Mouse (Mus musculus) MEL (cell line): ENCODE data around the gene Rps26. TPM values are rescaled to one million over a fixed set of nuclear protein-coding genes. Genes with fewer than 3 reads are reported as not detected.

ENCODE experiments used
- DNase-seq: peaks from one replicate; pipeline ENCODE4 v3.0.0; 2011; ENCODE audit warnings: low read depth, low spot score
- H3K27ac ChIP-seq: 2 replicates; pipeline ENCODE4 v1.5.1; 2012; ENCODE audit warnings: low read depth, mild to moderate bottlenecking, control low read depth, low read length, moderate library complexity; ENCODE audit not compliant: control insufficient read depth
- H3K27me3 ChIP-seq, 2 experiments: fragments of 150-350 bp in 1 of 2; sonication (generic) in 1 of 2; 2 replicates each; pipeline ENCODE4 v1.6.1; 2012; ENCODE audit warnings: low read length in 2 of 2, mild to moderate bottlenecking in 2 of 2, improper control_type of control experiment in 1 of 2, moderate library complexity in 1 of 2; ENCODE audit not compliant: insufficient read depth in 2 of 2, control insufficient read depth in 1 of 2
- H3K36me3 ChIP-seq, 2 experiments: 2 replicates each; pipeline ENCODE4 v1.6.1; 2012 to 2014; ENCODE audit warnings: low read length in 2 of 2, improper control_type of control experiment in 1 of 2, inconsistent platforms in 1 of 2, mild to moderate bottlenecking in 1 of 2; ENCODE audit not compliant: insufficient read depth in 2 of 2, control insufficient read depth in 1 of 2
- H3K4me1 ChIP-seq, 2 experiments: fragments of 150-350 bp in 1 of 2; sonication (generic) in 1 of 2; 2 replicates each; pipeline ENCODE4 v1.6.1; 2012; ENCODE audit warnings: low read length in 2 of 2, improper control_type of control experiment in 1 of 2, mild to moderate bottlenecking in 1 of 2; ENCODE audit not compliant: insufficient read depth in 2 of 2, control insufficient read depth in 1 of 2
- H3K4me3 ChIP-seq, 2 experiments: fragments of 150-350 bp in 1 of 2; sonication (generic) in 1 of 2; 2 replicates each; pipeline ENCODE4 v1.5.1; 2012; ENCODE audit warnings: low read depth in 2 of 2, low read length in 2 of 2, mild to moderate bottlenecking in 2 of 2, moderate library complexity in 2 of 2, control low read depth in 1 of 2, improper control_type of control experiment in 1 of 2; ENCODE audit not compliant: control insufficient read depth in 1 of 2, insufficient read depth in 1 of 2
- H3K79me2 ChIP-seq: 2 replicates; pipeline ENCODE4 v1.6.1; 2012; ENCODE audit warnings: mild to moderate bottlenecking, low read length, moderate library complexity; ENCODE audit not compliant: control insufficient read depth, poor library complexity, insufficient read depth
- H3K9ac ChIP-seq: 2 replicates; pipeline ENCODE4 v1.6.1; 2012; ENCODE audit warnings: low read depth, mild to moderate bottlenecking, control low read depth, low read length, moderate library complexity; ENCODE audit not compliant: control insufficient read depth, poor library complexity, severe bottlenecking
- H3K9me3 ChIP-seq: fragments of 150-350 bp; sonication (generic); replicated peaks from 2 replicates; pipeline ENCODE4 v1.6.1; 2012; ENCODE audit warnings: mild to moderate bottlenecking, low read length, improper control_type of control experiment, moderate library complexity; ENCODE audit not compliant: insufficient read depth
- BHLHE40 ChIP-seq: IDR thresholded peaks from 2 replicates; pipeline ENCODE4 v1.6.1; 2012; ENCODE audit warnings: low read depth, mild to moderate bottlenecking, inconsistent platforms, low read length, improper control_type of control experiment, borderline replicate concordance
- HCFC1 ChIP-seq: IDR thresholded peaks from 2 replicates; pipeline ENCODE4 v1.6.1; 2012; ENCODE audit warnings: low read depth, mild to moderate bottlenecking, inconsistent platforms, low read length, improper control_type of control experiment, moderate library complexity
- NRF1 ChIP-seq: IDR thresholded peaks from 2 replicates; pipeline ENCODE4 v1.6.1; 2014; ENCODE audit warnings: low read depth, mild to moderate bottlenecking, inconsistent platforms, low read length, improper control_type of control experiment, moderate library complexity; ENCODE audit not compliant: poor library complexity, insufficient read depth, severe bottlenecking
- POLR2A ChIP-seq, 2 experiments: IDR thresholded peaks; 2 replicates each; pipeline ENCODE4 v1.6.1; 2011 to 2012; ENCODE audit warnings: low read length in 2 of 2, mild to moderate bottlenecking in 2 of 2, control low read depth in 1 of 2, improper control_type of control experiment in 1 of 2, low read depth in 1 of 2, moderate library complexity in 1 of 2; ENCODE audit not compliant: control insufficient read depth in 1 of 2, insufficient read depth in 1 of 2, poor library complexity in 1 of 2
- POLR2AphosphoS2 ChIP-seq: IDR thresholded peaks from 2 replicates; pipeline ENCODE4 v1.6.1; 2011; ENCODE audit warnings: low read length, improper control_type of control experiment
- POLR2AphosphoS5 ChIP-seq: IDR thresholded peaks from 2 replicates; pipeline ENCODE4 v1.6.1; 2012; ENCODE audit warnings: low read depth, borderline replicate concordance, mild to moderate bottlenecking, inconsistent platforms, low read length, moderate library complexity, mixed read lengths
- RCOR1 ChIP-seq: IDR thresholded peaks from 2 replicates; pipeline ENCODE4 v1.6.1; 2012; ENCODE audit warnings: low read depth, mild to moderate bottlenecking, inconsistent platforms, low read length, improper control_type of control experiment
- SIN3A ChIP-seq: IDR thresholded peaks from 2 replicates; pipeline ENCODE4 v1.6.1; 2012; ENCODE audit warnings: low read length, improper control_type of control experiment, inconsistent platforms
- SMC3 ChIP-seq: IDR thresholded peaks from 2 replicates; pipeline ENCODE4 v1.6.1; 2011; ENCODE audit warnings: low read depth, low read length, improper control_type of control experiment
- TCF12 ChIP-seq: IDR thresholded peaks from 2 replicates; pipeline ENCODE4 v1.6.1; 2014; ENCODE audit warnings: low read depth, mild to moderate bottlenecking, inconsistent platforms, low read length, improper control_type of control experiment, moderate library complexity
- USF1 ChIP-seq: IDR thresholded peaks from 2 replicates; pipeline ENCODE4 v1.6.1; 2014; ENCODE audit warnings: low read depth, mild to moderate bottlenecking, inconsistent platforms, low read length, improper control_type of control experiment, moderate library complexity
- ZKSCAN1 ChIP-seq: IDR thresholded peaks from 2 replicates; pipeline ENCODE4 v1.6.1; 2012; ENCODE audit warnings: low read depth, mild to moderate bottlenecking, inconsistent platforms, low read length, improper control_type of control experiment, moderate library complexity
- polyA plus RNA-seq, 2 experiments: library from polyadenylated mRNA; stranded (reverse) in 1 of 2; unstranded in 1 of 2; fragments of >175 nt in 1 of 2; fragments of >200 nt in 1 of 2; gene quantifications; 2 replicates each; pipeline versions ENCODE4 v1.2.1 to v1.2.4; 2012; ENCODE audit warnings: low replicate concordance in 2 of 2, low read depth in 1 of 2; ENCODE audit not compliant: insufficient read length in 2 of 2, insufficient read depth in 1 of 2, missing spikeins in 1 of 2
- total RNA-seq: library from RNA; depleted of rRNA; stranded (reverse); fragments of 300-350 nt; gene quantifications from 2 replicates; pipeline ENCODE4 v1.2.3, GENCODE M21; 2012

Gene Rps26
- total and polyA plus RNA-seq, 3 experiments: 2,523 to 2,530 TPM; not detected in 1

DNA sequence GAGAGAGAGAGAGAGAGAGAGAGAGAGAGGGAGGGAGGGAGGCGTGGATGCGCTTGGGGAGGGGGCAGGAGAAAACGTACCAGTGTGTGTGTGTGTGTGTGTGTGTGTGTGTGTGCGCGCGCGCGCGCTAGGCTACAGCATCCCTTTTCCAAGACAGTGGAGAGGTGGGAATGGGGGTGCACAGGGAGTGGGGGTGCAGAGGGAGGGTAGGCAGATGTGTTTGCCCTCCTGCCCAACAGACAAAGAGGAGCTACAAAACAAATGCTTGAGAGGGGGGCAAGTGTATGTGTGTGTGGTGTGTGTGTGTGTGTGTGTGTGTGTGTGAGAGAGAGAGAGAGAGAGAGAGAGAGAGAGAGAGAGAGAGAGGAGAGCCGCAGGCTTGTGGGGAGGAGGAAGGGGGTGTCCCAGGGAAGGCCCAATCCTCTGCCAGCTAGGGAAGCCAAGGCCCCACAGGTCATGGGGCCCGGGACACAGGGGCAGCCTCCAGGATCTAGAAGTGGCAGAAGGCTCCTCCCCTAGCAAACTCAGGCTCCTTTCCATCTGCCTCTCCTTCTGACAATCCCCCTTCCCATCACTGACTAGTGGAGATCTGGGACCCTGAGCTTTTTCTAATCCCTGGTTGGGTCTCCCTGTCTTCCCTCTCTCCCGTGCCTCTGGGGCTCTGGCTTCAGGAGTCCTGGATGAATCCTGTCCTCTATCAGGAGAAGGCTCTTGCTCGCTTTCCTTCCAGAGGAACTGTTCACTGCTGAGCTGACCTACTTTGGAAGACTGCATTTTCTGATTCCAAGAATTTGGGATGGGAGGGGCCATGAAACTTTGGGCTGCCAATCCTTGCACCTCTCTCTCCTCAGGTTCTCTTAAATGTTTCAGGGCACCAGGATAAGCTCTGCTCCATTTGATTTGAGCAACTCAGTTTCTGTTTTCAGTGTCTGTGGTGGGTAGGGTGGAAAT, 19.9 kb upstream of the Rps26 start:
- Histone ChIP-seq H3K4me3 (no peak overlapping the region), H3K27me3 (peaks cover 29 to 59% of the 10 kb centered on the region in 2 experiments)
- no peak for DNase-seq

DNA sequence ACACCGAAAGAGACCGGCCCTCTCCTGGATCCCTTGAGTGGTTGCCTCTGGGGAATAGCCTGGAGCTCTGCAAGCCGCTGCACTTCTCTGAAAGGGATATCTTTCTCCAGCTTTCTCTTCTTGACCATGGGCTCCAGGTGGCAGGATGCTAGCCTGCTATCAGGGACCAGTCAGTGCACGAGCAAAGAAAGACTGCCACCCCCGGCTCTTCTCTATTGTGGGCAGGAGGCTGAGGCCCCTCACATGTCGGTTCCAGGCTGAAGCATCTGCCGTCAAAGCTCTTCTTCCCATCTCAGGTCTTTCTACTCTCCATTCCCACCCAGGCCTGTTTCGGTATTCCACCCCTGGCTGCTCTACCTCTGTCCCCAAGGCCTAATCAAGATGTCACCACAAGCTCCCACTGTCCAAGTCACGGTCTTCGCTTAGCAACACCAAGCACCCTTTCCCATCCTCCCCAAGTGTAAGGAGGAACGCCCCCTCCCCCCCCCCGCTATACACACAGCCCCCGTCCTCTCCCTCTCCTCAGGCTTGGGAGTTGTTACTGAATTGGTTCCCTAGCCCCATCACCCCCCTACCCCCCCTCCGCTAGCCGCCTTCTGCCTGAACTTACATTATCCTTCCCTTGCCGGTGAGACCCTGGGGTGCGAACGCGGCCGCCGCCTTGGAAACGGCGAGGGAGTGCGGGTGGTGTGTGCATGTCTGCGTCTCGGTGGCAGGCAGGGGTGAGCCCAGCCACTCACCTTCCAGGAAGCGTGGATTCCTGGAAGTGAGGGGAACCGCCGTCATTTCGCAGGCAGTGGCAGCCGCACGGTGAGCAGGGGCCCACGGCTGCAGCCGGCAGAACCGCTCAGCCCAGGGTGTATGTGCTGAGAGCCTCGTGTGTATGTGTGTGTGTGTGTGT, 18.8 kb upstream of the Rps26 start, which contains the start of gene Ikzf4:
Gene Ikzf4, minus strand, starts transcription at position 881 of the 901 bp plus-strand sequence.
- Histone ChIP-seq H3K9me3 (no peaks in the 10 kb centered on the region), H3K9ac (no peak within 1 kb of the TSS), H3K4me1 (no peaks in the 10 kb centered on the region; a peak in 1 of 4 replicates), H3K4me3 (no peak within 1 kb of the TSS), H3K36me3 (no peaks in the 10 kb centered on the region), H3K79me2 (no peaks in the 10 kb centered on the region), H3K27ac (no peak within 1 kb of the TSS), H3K27me3 (peaks cover 26 to 54% of the 10 kb centered on the region in 2 experiments)
- no peak for DNase-seq
- TF ChIP-seq RCOR1 (no peak), TCF12 (no peak), SIN3A (no peak), ZKSCAN1 (no peak), POLR2A (IDR thresholded peaks at IDR 0.05; ENCODE audit: control insufficient read depth in 1 of 2, insufficient read depth in 1 of 2, low read depth in 1 of 2, low read length in 2 of 2, poor library complexity in 1 of 2) (no peak), POLR2AphosphoS2 (no peak), POLR2AphosphoS5 (no peak), HCFC1 (no peak), USF1 (no peak)

More for the DNA sequence above, 19.9 kb upstream of the Rps26 start:
- no peaks in the 10 kb centered on the region; a peak in 1 of 4 replicates for H3K4me1 ChIP-seq
- H3K9me3 ChIP-seq: no peaks in the 10 kb centered on the region
- no peak overlapping the region for H3K9ac ChIP-seq
- H3K79me2 ChIP-seq: no peaks in the 10 kb centered on the region
- TF ChIP-seq NRF1 (no peak), POLR2AphosphoS5 (no peak), BHLHE40 (no peak), SMC3 (no peak)
- TF ChIP-seq, all 39 proteins: peak for 0
- Histone ChIP-seq H3K27ac (no peak overlapping the region), H3K36me3 (no peaks in the 10 kb centered on the region)
